Mouse (Mus musculus) erythroblast, embryonic 14.5 days (primary cell): ENCODE results near the gene Cwc15.

Experiments
- GATA1 ChIP-seq: IDR thresholded peaks from 2 replicates; pipeline ENCODE4 v1.6.1; 2012; ENCODE audit warnings: low read length, inconsistent platforms, mixed read lengths
- TAL1 ChIP-seq: IDR thresholded peaks from 3 replicates; pipeline ENCODE4 v1.6.1; 2012; ENCODE audit warnings: low read length, inconsistent platforms, mixed read lengths

- no peak for TF ChIP-seq TAL1
- TF ChIP-seq GATA1 = no peak
These were observed 44.1 kb upstream of the Cwc15 start for GRCm38 (mm10) chr9:14456320-14456719.
